Mouse (Mus musculus): ENCODE data around the gene Acsbg1. TPM values are rescaled to one million over a fixed set of nuclear protein-coding genes. Genes with fewer than 3 reads are reported as not detected.

Gene Acsbg1
- total and polyA plus RNA-seq, 2 experiments from 2014 or later: 0.07 to 0.69 TPM

DNA sequence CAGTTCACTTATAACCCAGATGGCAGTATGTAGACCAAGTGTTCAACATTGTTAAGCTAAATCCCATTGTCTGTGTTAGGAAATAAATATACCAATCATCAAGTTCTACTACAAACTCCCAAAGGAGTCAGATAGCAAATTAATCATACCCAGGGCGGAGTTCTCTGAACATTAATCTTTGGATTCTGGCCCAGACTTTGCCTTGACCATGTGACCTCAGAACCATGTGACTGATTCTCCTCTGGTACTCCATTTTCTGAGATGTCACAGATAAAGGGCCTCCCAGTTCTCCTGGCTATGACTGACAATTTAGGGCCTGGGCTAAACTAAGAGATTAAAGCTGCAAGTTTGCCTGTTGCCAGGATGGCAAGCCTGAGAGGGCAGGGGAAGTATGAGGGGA lies 12.3 kb downstream of the Acsbg1 start:
- H3K27me3 ChIP-seq (ENCODE audit: control insufficient read depth, insufficient read depth, low read length): no peaks in the 10 kb centered on the region
- ATAC-seq (ENCODE audit: insufficient read depth, low read depth): no peak
- H3K36me3 ChIP-seq (replicated peaks; ENCODE audit: control insufficient read depth, insufficient read depth, low read length): no peaks in the 10 kb centered on the region
- H3K27ac ChIP-seq (ENCODE audit: low read depth): no peak overlapping the region
- H3K9ac ChIP-seq (replicated peaks; ENCODE audit: low read depth, low read length): no peak overlapping the region
- no peak overlapping the region for H3K4me2 ChIP-seq (ENCODE audit: low read depth, low read length)
- H3K9me3 ChIP-seq (replicated peaks; ENCODE audit: control insufficient read depth, low read length): no peaks in the 10 kb centered on the region
- DNase-seq (ENCODE audit: low spot score): no peak
- no peak overlapping the region for H3K4me3 ChIP-seq (ENCODE audit: low read depth, low read length)
- WGBS: 59% methylated on average over 1 of the region's 1 CpGs
- H3K4me1 ChIP-seq (ENCODE audit: control insufficient read depth, insufficient read depth): no peaks in the 10 kb centered on the region
- TF ChIP-seq EP300 (IDR thresholded peaks at IDR 0.05; ENCODE audit: low read depth) (no peak), CTCF (IDR thresholded peaks at IDR 0.05; ENCODE audit: low read depth) (no peak)

DNA sequence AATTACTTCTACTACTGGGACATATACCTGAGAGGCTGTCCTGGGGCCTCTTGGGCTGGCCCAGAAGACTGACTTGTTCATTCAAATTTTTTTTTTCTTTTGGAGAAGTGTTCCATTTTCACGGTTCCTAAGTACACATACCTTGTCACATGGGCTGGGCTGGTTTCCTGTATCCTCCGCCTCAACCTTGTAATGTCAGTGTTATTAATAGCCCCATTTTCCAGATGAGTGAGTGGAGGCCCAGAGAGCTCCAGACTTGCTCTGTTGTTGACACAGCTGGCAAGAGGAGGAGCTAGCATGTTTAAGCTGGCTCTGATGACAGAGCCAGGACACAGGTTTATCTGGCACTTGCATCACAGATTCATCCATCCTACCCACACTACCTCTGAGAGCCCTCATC lies 14.2 kb downstream of the Acsbg1 start:
- Histone ChIP-seq H3K36me3 (replicated peaks; ENCODE audit: control insufficient read depth, insufficient read depth, low read length) (no peaks in the 10 kb centered on the region), H3K27me3 (ENCODE audit: control insufficient read depth, insufficient read depth, low read length) (no peaks in the 10 kb centered on the region), H3K27ac (ENCODE audit: low read depth) (no peak overlapping the region), H3K9me3 (replicated peaks; ENCODE audit: control insufficient read depth, low read length) (no peaks in the 10 kb centered on the region), H3K4me3 (ENCODE audit: low read depth, low read length) (no peak overlapping the region), H3K4me2 (ENCODE audit: low read depth, low read length) (no peak overlapping the region), H3K4me1 (ENCODE audit: control insufficient read depth, insufficient read depth) (no peaks in the 10 kb centered on the region), H3K9ac (replicated peaks; ENCODE audit: low read depth, low read length) (no peak overlapping the region)
- TF ChIP-seq CTCF (IDR thresholded peaks at IDR 0.05; ENCODE audit: low read depth): no peak
- TF ChIP-seq EP300 (IDR thresholded peaks at IDR 0.05; ENCODE audit: low read depth): no peak
- 61% methylated on average over 2 of the region's 2 CpGs for WGBS
- ATAC-seq (ENCODE audit: insufficient read depth, low read depth) (no peak), DNase-seq (ENCODE audit: low spot score) (no peak)

DNA sequence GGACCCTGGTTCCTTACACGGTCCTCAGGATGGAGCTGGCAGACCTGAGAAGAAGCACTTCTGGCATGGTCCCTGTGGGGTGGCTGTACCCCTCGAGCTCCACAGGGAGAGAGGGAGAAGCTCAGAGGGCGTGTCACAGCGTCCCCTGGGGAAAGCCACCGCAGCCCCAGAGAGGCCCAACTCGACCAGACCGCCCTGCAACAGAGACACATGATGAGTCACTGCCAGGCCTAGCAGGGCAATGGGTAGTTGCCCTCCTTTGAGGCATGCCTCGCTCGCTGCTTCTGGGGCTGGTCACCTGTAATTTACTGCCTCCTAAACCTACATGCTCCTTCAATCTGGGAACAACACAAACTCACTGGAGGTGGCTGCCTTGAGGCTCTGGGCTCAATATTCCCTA lies 15.4 kb downstream of the Acsbg1 start:
- H3K4me1 ChIP-seq (ENCODE audit: control insufficient read depth, insufficient read depth): no peaks in the 10 kb centered on the region
- TF ChIP-seq CTCF (IDR thresholded peaks at IDR 0.05; ENCODE audit: low read depth) (no peak), EP300 (IDR thresholded peaks at IDR 0.05; ENCODE audit: low read depth) (no peak)
- no peaks in the 10 kb centered on the region for H3K9me3 ChIP-seq (replicated peaks; ENCODE audit: control insufficient read depth, low read length)
- no peak overlapping the region for H3K27ac ChIP-seq (ENCODE audit: low read depth)
- H3K27me3 ChIP-seq (ENCODE audit: control insufficient read depth, insufficient read depth, low read length): no peaks in the 10 kb centered on the region
- 72% methylated on average over 9 of the region's 9 CpGs for WGBS
- no peak overlapping the region for H3K4me2 ChIP-seq (ENCODE audit: low read depth, low read length)
- no peak for DNase-seq (ENCODE audit: low spot score)
- H3K4me3 ChIP-seq (ENCODE audit: low read depth, low read length): no peak overlapping the region
- ATAC-seq (ENCODE audit: insufficient read depth, low read depth): no peak
- no peaks in the 10 kb centered on the region for H3K36me3 ChIP-seq (replicated peaks; ENCODE audit: control insufficient read depth, insufficient read depth, low read length)
- H3K9ac ChIP-seq (replicated peaks; ENCODE audit: low read depth, low read length): no peak overlapping the region

DNA sequence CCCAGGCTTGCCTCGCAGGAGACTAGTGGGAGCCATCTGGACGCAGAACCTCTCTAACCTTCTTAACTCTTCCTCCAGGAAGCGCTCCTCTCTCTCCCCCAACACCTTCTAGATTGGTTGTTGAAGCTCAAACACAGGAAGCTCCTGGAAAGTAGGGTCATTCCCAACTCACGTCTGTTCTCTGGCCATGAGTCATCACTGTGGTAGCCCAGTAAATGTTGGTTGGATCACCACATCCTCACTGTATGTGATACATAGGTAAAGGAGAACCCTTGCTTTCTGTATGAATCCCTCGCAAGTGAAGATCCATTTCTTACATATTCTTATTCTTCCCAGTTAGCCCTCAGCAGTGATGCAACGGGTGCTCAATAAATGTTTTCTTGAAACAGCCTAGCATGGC lies 16.1 kb downstream of the Acsbg1 start:
- no peaks in the 10 kb centered on the region for H3K9me3 ChIP-seq (replicated peaks; ENCODE audit: control insufficient read depth, low read length)
- no peak for ATAC-seq (ENCODE audit: insufficient read depth, low read depth)
- no peaks in the 10 kb centered on the region for H3K27me3 ChIP-seq (ENCODE audit: control insufficient read depth, insufficient read depth, low read length)
- no peak overlapping the region for H3K4me3 ChIP-seq (ENCODE audit: low read depth, low read length)
- H3K36me3 ChIP-seq (replicated peaks; ENCODE audit: control insufficient read depth, insufficient read depth, low read length): no peaks in the 10 kb centered on the region
- no peak overlapping the region for H3K9ac ChIP-seq (replicated peaks; ENCODE audit: low read depth, low read length)
- no peak overlapping the region for H3K4me2 ChIP-seq (ENCODE audit: low read depth, low read length)
- WGBS: 73% methylated on average over 6 of the region's 6 CpGs
- no peak overlapping the region for H3K27ac ChIP-seq (ENCODE audit: low read depth)
- no peak for DNase-seq (ENCODE audit: low spot score)
- H3K4me1 ChIP-seq (ENCODE audit: control insufficient read depth, insufficient read depth): no peaks in the 10 kb centered on the region
- TF ChIP-seq EP300 (IDR thresholded peaks at IDR 0.05; ENCODE audit: low read depth) (no peak), CTCF (IDR thresholded peaks at IDR 0.05; ENCODE audit: low read depth) (no peak)

DNA sequence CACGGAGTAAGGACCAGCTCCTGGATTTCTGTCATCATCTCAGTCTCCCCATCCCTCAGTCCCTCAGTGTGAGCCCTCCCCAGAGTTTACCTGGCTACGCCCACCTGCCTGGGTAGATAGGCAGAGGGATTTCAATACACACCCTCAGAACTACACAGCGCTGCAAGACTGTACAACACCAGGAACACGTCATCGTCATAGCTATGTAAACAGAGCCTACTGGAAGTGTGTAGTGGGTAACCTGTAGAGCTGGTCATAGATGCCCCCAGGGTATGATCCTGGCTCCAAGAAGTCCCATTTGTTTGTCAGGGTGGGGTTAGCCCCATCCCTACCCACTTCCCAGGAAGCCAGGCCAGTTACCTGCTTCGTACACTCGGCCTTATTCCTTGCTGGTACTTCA lies 18.5 kb downstream of the Acsbg1 start:
- ATAC-seq (ENCODE audit: insufficient read depth, low read depth): no peak
- no peaks in the 10 kb centered on the region for H3K4me1 ChIP-seq (ENCODE audit: control insufficient read depth, insufficient read depth)
- H3K27ac ChIP-seq (ENCODE audit: low read depth): no peak overlapping the region

DNA sequence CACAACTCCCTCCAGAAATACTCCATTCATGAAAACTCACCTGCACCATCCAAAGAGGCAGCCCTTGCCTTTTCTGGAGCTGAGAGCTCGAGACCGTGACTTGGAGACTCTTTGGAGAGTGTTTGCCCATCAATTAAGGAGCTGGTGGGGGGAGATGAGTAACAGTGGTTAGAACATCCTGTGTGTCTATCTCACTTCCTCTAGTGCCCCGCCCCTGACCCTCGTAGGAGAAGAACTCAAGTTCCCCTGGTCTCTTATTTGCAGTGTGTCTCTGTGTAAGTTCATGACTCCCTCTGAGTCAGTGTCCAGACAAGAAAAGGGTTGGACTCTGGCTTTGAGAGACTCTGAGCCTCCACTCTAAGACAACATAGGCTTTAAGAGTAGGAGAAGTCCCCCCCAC lies 19.1 kb downstream of the Acsbg1 start:
- TF ChIP-seq EP300 (IDR thresholded peaks at IDR 0.05; ENCODE audit: low read depth) (no peak), CTCF (IDR thresholded peaks at IDR 0.05; ENCODE audit: low read depth) (no peak)
- DNase-seq (ENCODE audit: low spot score) (no peak), ATAC-seq (ENCODE audit: insufficient read depth, low read depth) (no peak)
- H3K9ac ChIP-seq (replicated peaks; ENCODE audit: low read depth, low read length): no peak overlapping the region
- H3K9me3 ChIP-seq (replicated peaks; ENCODE audit: control insufficient read depth, low read length): no peaks in the 10 kb centered on the region
- H3K36me3 ChIP-seq (replicated peaks; ENCODE audit: control insufficient read depth, insufficient read depth, low read length): no peaks in the 10 kb centered on the region
- H3K4me2 ChIP-seq (ENCODE audit: low read depth, low read length): no peak overlapping the region
- no peak overlapping the region for H3K27ac ChIP-seq (ENCODE audit: low read depth)
- H3K4me1 ChIP-seq (ENCODE audit: control insufficient read depth, insufficient read depth): no peaks in the 10 kb centered on the region
- no peaks in the 10 kb centered on the region for H3K27me3 ChIP-seq (ENCODE audit: control insufficient read depth, insufficient read depth, low read length)
- 73% methylated on average over 4 of the region's 4 CpGs for WGBS
- no peak overlapping the region for H3K4me3 ChIP-seq (ENCODE audit: low read depth, low read length)

More for the DNA sequence above, 18.5 kb downstream of the Acsbg1 start:
- TF ChIP-seq EP300 (IDR thresholded peaks at IDR 0.05; ENCODE audit: low read depth): no peak
- no peak for TF ChIP-seq CTCF (IDR thresholded peaks at IDR 0.05; ENCODE audit: low read depth)
- no peak for DNase-seq (ENCODE audit: low spot score)
- Histone ChIP-seq H3K4me2 (ENCODE audit: low read depth, low read length) (no peak overlapping the region), H3K4me3 (ENCODE audit: low read depth, low read length) (no peak overlapping the region), H3K36me3 (replicated peaks; ENCODE audit: control insufficient read depth, insufficient read depth, low read length) (no peaks in the 10 kb centered on the region), H3K9me3 (replicated peaks; ENCODE audit: control insufficient read depth, low read length) (no peaks in the 10 kb centered on the region), H3K9ac (replicated peaks; ENCODE audit: low read depth, low read length) (no peak overlapping the region), H3K27me3 (ENCODE audit: control insufficient read depth, insufficient read depth, low read length) (no peaks in the 10 kb centered on the region)
- 79% methylated on average over 7 of the region's 7 CpGs for WGBS

All from heart, postnatal 0 days (tissue).